Mouse (Mus musculus): ENCODE measurements around the gene Snap25.

Snap25 gene

GRCm38 (mm10) chr2:136712441-136713015, 725 bp upstream of the Snap25 start:
- in situ Hi-C loops (cut with MboI, MseI), result no loop called here

- in situ Hi-C loops (cut with MboI, MseI), result no loop called here
Observed at GRCm38 (mm10) chr2:136714008-136714411, 757 bp downstream of the Snap25 start.

GRCm38 (mm10) chr2:136715531-136715930, 2.3 kb downstream of the Snap25 start:
- in situ Hi-C loops (cut with MboI, MseI), result no loop called here

- in situ Hi-C loops (cut with MboI, MseI), result no loop called here
Observed at GRCm38 (mm10) chr2:136716400-136716799, 3.1 kb downstream of the Snap25 start.

GRCm38 (mm10) chr2:136720235-136720634, 7.0 kb downstream of the Snap25 start:
- in situ Hi-C loops (cut with MboI, MseI), result no loop called here

- in situ Hi-C loops (cut with MboI, MseI), result no loop called here
Observed at GRCm38 (mm10) chr2:136738260-136738659, 25.0 kb downstream of the Snap25 start.

- in situ Hi-C loops (cut with MboI, MseI), result no loop called here
Observed at GRCm38 (mm10) chr2:136742230-136742629, 29.0 kb downstream of the Snap25 start.

- in situ Hi-C loops (cut with MboI, MseI), result no loop called here
Observed at GRCm38 (mm10) chr2:136744683-136745326, 31.6 kb downstream of the Snap25 start.

- in situ Hi-C loops (cut with MboI, MseI), result no loop called here
Observed at GRCm38 (mm10) chr2:136745327-136745994, 32.2 kb downstream of the Snap25 start.

GRCm38 (mm10) chr2:136753682-136754081, 40.4 kb downstream of the Snap25 start:
- in situ Hi-C loops (cut with MboI, MseI), result no loop called here

- in situ Hi-C loops (cut with MboI, MseI), result no loop called here
Observed at GRCm38 (mm10) chr2:136758809-136759551, 45.7 kb downstream of the Snap25 start.

GRCm38 (mm10) chr2:136778156-136778555, 64.9 kb downstream of the Snap25 start:
- in situ Hi-C loops (cut with MboI, MseI), result no loop called here

- in situ Hi-C loops (cut with MboI, MseI), result no loop called here
Observed at GRCm38 (mm10) chr2:136778674-136779073, 65.4 kb downstream of the Snap25 start.

- in situ Hi-C loops (cut with MboI, MseI), result no loop called here
Observed at GRCm38 (mm10) chr2:136780268-136780667, 67.0 kb downstream of the Snap25 start.

GRCm38 (mm10) chr2:136784310-136784709, 71.1 kb downstream of the Snap25 start:
- in situ Hi-C loops (cut with MboI, MseI), result no loop called here

- in situ Hi-C loops (cut with MboI, MseI), result no loop called here
Observed at GRCm38 (mm10) chr2:136788379-136788778, 75.1 kb downstream of the Snap25 start.

- in situ Hi-C loops (cut with MboI, MseI), result no loop called here
Observed at GRCm38 (mm10) chr2:136796518-136796917, 83.3 kb downstream of the Snap25 start.

- in situ Hi-C loops (cut with MboI, MseI), result no loop called here
Observed at GRCm38 (mm10) chr2:136798887-136799430, 85.7 kb downstream of the Snap25 start.

GRCm38 (mm10) chr2:136801102-136801501, 87.8 kb downstream of the Snap25 start:
- in situ Hi-C loops (cut with MboI, MseI), result no loop called here

- in situ Hi-C loops (cut with MboI, MseI), result no loop called here
Observed at GRCm38 (mm10) chr2:136802076-136802475, 88.8 kb downstream of the Snap25 start.

- in situ Hi-C loops (cut with MboI, MseI), result no loop called here
Observed at GRCm38 (mm10) chr2:136803142-136803541, 89.9 kb downstream of the Snap25 start.

Data from regulatory T cell (primary cell).